Mouse (Mus musculus) midbrain, embryonic 12.5 days (tissue): ENCODE results near the gene Tepsin. TPM values are rescaled to one million over a fixed set of nuclear protein-coding genes. Genes with fewer than 3 reads are reported as not detected.

ENCODE experiments used
- ATAC-seq: fragments of 200-750 bp; cut with Nextera tagmentation; 2 replicates; pipeline ENCODE4 v1.8.0; 2017; ENCODE audit warnings: low read depth, moderate TSS enrichment, moderate library complexity; ENCODE audit not compliant: low FRiP score
- H3K27ac ChIP-seq: fragments of 300-500 bp; sonication (generic); replicated peaks from 2 replicates; pipeline ENCODE4 v1.5.1; 2016; ENCODE audit warnings: mild to moderate bottlenecking
- H3K27me3 ChIP-seq: fragments of 300-500 bp; sonication (generic); 2 replicates; pipeline ENCODE4 v1.6.1; 2016; ENCODE audit warnings: mild to moderate bottlenecking
- H3K36me3 ChIP-seq: fragments of 300-500 bp; sonication (generic); 2 replicates; pipeline ENCODE4 v1.6.1; 2016
- H3K4me1 ChIP-seq: fragments of 300-500 bp; sonication (generic); 2 replicates; pipeline ENCODE4 v1.6.1; 2016
- H3K4me2 ChIP-seq: fragments of 300-500 bp; sonication (generic); replicated peaks from 2 replicates; pipeline ENCODE4 v1.6.1; 2016; ENCODE audit warnings: mild to moderate bottlenecking, moderate library complexity
- H3K4me3 ChIP-seq: fragments of 300-500 bp; sonication (generic); 2 replicates; pipeline ENCODE4 v1.5.1; 2016; ENCODE audit warnings: mild to moderate bottlenecking
- H3K9ac ChIP-seq: fragments of 300-500 bp; sonication (generic); replicated peaks from 2 replicates; pipeline ENCODE4 v1.6.1; 2016; ENCODE audit warnings: mild to moderate bottlenecking, moderate library complexity
- H3K9me3 ChIP-seq: fragments of 300-500 bp; sonication (generic); 2 replicates; pipeline ENCODE4 v1.6.1; 2016; ENCODE audit warnings: mild to moderate bottlenecking
- WGBS: fragments of 180-500 bp; shearing (Covaris S2); methylation state at CpG from one replicate; pipeline ENCODE4 v1.1.7; 2016; 5-methylcytosine and 5-hydroxymethylcytosine counted together
- polyA plus RNA-seq: library from polyadenylated mRNA; unstranded; fragments of >200 nt; fragmentation: Nextera tagmentation; extraction: Ambion mirVana; gene quantifications from 2 replicates; pipeline ENCODE4 v1.2.1, GENCODE M21; 2016

The Tepsin gene
- polyA plus RNA-seq, 1 experiment from 2014 or later = 20.8 TPM

- no peak for ATAC-seq
- Histone ChIP-seq H3K4me2 (no peak overlapping the region), H3K36me3 (no peaks in the 10 kb centered on the region), H3K9me3 (no peaks in the 10 kb centered on the region), H3K4me3 (no peak overlapping the region), H3K9ac (no peak overlapping the region), H3K4me1 (peaks cover 8% of the 10 kb centered on the region), H3K27me3 (no peaks in the 10 kb centered on the region), H3K27ac (no peak overlapping the region)
- 90% methylated on average over 12 of the region's 12 CpGs for WGBS
Measured at GRCm38 (mm10) chr11:120055953-120056732, 42.4 kb downstream of the Tepsin start.

- 82% methylated on average over 4 of the region's 4 CpGs for WGBS
- H3K4me3 ChIP-seq = no peak overlapping the region
- H3K36me3 ChIP-seq = no peaks in the 10 kb centered on the region
- H3K9ac ChIP-seq = no peak overlapping the region
- peaks cover 13% of the 10 kb centered on the region for H3K4me1 ChIP-seq
- H3K4me2 ChIP-seq = no peak overlapping the region
- H3K27ac ChIP-seq = no peak overlapping the region
- ATAC-seq = no peak
- H3K9me3 ChIP-seq = no peaks in the 10 kb centered on the region
- peaks cover 10% of the 10 kb centered on the region for H3K27me3 ChIP-seq
Measured at GRCm38 (mm10) chr11:120053846-120054245, 44.7 kb downstream of the Tepsin start.

GRCm38 (mm10) chr11:120052274-120052673, 46.3 kb downstream of the Tepsin start:
- H3K4me3 ChIP-seq = no peak overlapping the region
- no peaks in the 10 kb centered on the region for H3K9me3 ChIP-seq
- 83% methylated on average over 9 of the region's 9 CpGs for WGBS
- H3K36me3 ChIP-seq = no peaks in the 10 kb centered on the region
- H3K4me2 ChIP-seq = no peak overlapping the region
- H3K27ac ChIP-seq = no peak overlapping the region
- H3K27me3 ChIP-seq = peaks cover 26% of the 10 kb centered on the region
- H3K9ac ChIP-seq = no peak overlapping the region
- ATAC-seq = no peak
- peaks cover 27% of the 10 kb centered on the region for H3K4me1 ChIP-seq

- WGBS = 44% methylated on average over 14 of the region's 14 CpGs
- Histone ChIP-seq H3K4me2 (no peak overlapping the region), H3K4me3 (no peak overlapping the region), H3K9ac (0 out of 2 replicates have a peak overlapping the region, but pooled peaks have one; percentile 15), H3K27ac (peak overlapping the region; percentile 40; the same call in 1 of the 2 replicates), H3K9me3 (no peaks in the 10 kb centered on the region), H3K4me1 (peaks cover 32% of the 10 kb centered on the region), H3K36me3 (no peaks in the 10 kb centered on the region), H3K27me3 (peaks cover 30% of the 10 kb centered on the region)
- ATAC-seq = no peak
Measured at GRCm38 (mm10) chr11:120051124-120051811, 47.3 kb downstream of the Tepsin start.

- WGBS = 75% methylated on average over 8 of the region's 8 CpGs
- H3K9ac ChIP-seq = no peak overlapping the region
- H3K27ac ChIP-seq = no peak overlapping the region
- ATAC-seq = no peak
- no peaks in the 10 kb centered on the region for H3K9me3 ChIP-seq
- no peak overlapping the region for H3K4me2 ChIP-seq
- peaks cover 33% of the 10 kb centered on the region for H3K27me3 ChIP-seq
- no peaks in the 10 kb centered on the region for H3K36me3 ChIP-seq
- peaks cover 45% of the 10 kb centered on the region for H3K4me1 ChIP-seq
- no peak overlapping the region for H3K4me3 ChIP-seq
Measured at GRCm38 (mm10) chr11:120049067-120049466, 49.5 kb downstream of the Tepsin start.

- Histone ChIP-seq H3K36me3 (no peaks in the 10 kb centered on the region), H3K27ac (no peak overlapping the region), H3K4me2 (peak overlapping the region; percentile 96), H3K27me3 (peaks cover 33% of the 10 kb centered on the region), H3K9ac (peak overlapping the region; percentile 86), H3K4me1 (peaks cover 45% of the 10 kb centered on the region), H3K4me3 (peak overlapping the region; percentile 68), H3K9me3 (no peaks in the 10 kb centered on the region)
- ATAC-seq = peak; percentile 38; the same call in 1 of the 2 replicates
- WGBS = under 1% methylated on average over 12 of the region's 23 CpGs
Measured at GRCm38 (mm10) chr11:120048252-120048556, 50.3 kb downstream of the Tepsin start.

GRCm38 (mm10) chr11:120047531-120048251, 50.8 kb downstream of the Tepsin start:
- peaks cover 45% of the 10 kb centered on the region for H3K4me1 ChIP-seq
- H3K36me3 ChIP-seq = no peaks in the 10 kb centered on the region
- peaks cover 33% of the 10 kb centered on the region for H3K27me3 ChIP-seq
- peak overlapping the region; percentile 68 for H3K4me3 ChIP-seq
- H3K27ac ChIP-seq = peak overlapping the region; percentile 72; the same call in 1 of the 2 replicates
- peak overlapping the region; percentile 86 for H3K9ac ChIP-seq
- peak; percentile 50; the same call in 1 of the 2 replicates for ATAC-seq
- H3K4me2 ChIP-seq = peak overlapping the region; percentile 96
- WGBS = 7% methylated on average over 23 of the region's 23 CpGs
- no peaks in the 10 kb centered on the region for H3K9me3 ChIP-seq

GRCm38 (mm10) chr11:120046553-120047191, 51.9 kb downstream of the Tepsin start, which contains the start of gene Aatk:
Gene Aatk, minus strand, starts transcription at chr11:120047167.
- no peaks in the 10 kb centered on the region for H3K36me3 ChIP-seq
- peaks cover 42% of the 10 kb centered on the region for H3K4me1 ChIP-seq
- H3K4me2 ChIP-seq = peak within 1 kb of the TSS; percentile 96
- no peaks in the 10 kb centered on the region for H3K9me3 ChIP-seq
- peak within 1 kb of the TSS; percentile 68 for H3K4me3 ChIP-seq
- H3K27ac ChIP-seq = peak within 1 kb of the TSS; percentile 72
- under 1% methylated on average over 63 of the region's 63 CpGs for WGBS
- peak; percentile 42; the same call in 1 of the 2 replicates for ATAC-seq
- H3K9ac ChIP-seq = peak within 1 kb of the TSS; percentile 86
- H3K27me3 ChIP-seq = peaks cover 33% of the 10 kb centered on the region

GRCm38 (mm10) chr11:120045839-120046552, 52.5 kb downstream of the Tepsin start:
- H3K27me3 ChIP-seq = peaks cover 33% of the 10 kb centered on the region
- peak overlapping the region; percentile 96 for H3K4me2 ChIP-seq
- H3K4me1 ChIP-seq = peaks cover 35% of the 10 kb centered on the region
- H3K9ac ChIP-seq = peak overlapping the region; percentile 86
- no peak for ATAC-seq
- H3K36me3 ChIP-seq = no peaks in the 10 kb centered on the region
- peak overlapping the region; percentile 68 for H3K4me3 ChIP-seq
- H3K27ac ChIP-seq = no peak overlapping the region
- 47% methylated on average over 11 of the region's 11 CpGs for WGBS
- no peaks in the 10 kb centered on the region for H3K9me3 ChIP-seq

- Histone ChIP-seq H3K9me3 (no peaks in the 10 kb centered on the region), H3K27me3 (peaks cover 33% of the 10 kb centered on the region), H3K4me1 (peaks cover 34% of the 10 kb centered on the region), H3K4me2 (peak overlapping the region; percentile 96), H3K4me3 (peak overlapping the region; percentile 68; the same call in 1 of the 2 replicates), H3K36me3 (no peaks in the 10 kb centered on the region), H3K9ac (no peak overlapping the region; the same call in 1 of the 2 replicates), H3K27ac (no peak overlapping the region)
- WGBS = 62% methylated on average over 4 of the region's 4 CpGs
- ATAC-seq = no peak
Measured at GRCm38 (mm10) chr11:120045341-120045740, 53.2 kb downstream of the Tepsin start.
